Mouse (Mus musculus) left cerebral cortex, postnatal 10 days (tissue): ENCODE results near the gene Ms4a13. TPM values are rescaled to one million over a fixed set of nuclear protein-coding genes. Genes with fewer than 3 reads are reported as not detected.
A peak's percentile ranks its signal among the peaks of the same experiment; 100 is the strongest.
"Not testable (repeated sequence)": the region's sequence is repeated elsewhere in the genome, so short reads cannot be mapped to it uniquely, and the experiment has no call there.

Source experiments
- DNase-seq, 2 experiments: peaks; one replicate each; pipeline ENCODE4 v3.0.0; 2021 to 2022; ENCODE audit warnings: low spot score in 2 of 2, mixed read lengths in 1 of 2; ENCODE audit errors: extremely low spot score in 1 of 2
- intact Hi-C: fragments of 180-260 bp; cut with DNase I; formaldehyde crosslinking; loops from one replicate; pipeline ENCODE4 v1.15.1; 2025
- total RNA-seq, 2 experiments: library from RNA; stranded (reverse); gene quantifications; 2 replicates each; pipeline ENCODE4 v1.2.3; 2021

Gene Ms4a13
- total RNA-seq = not detected

DNA sequence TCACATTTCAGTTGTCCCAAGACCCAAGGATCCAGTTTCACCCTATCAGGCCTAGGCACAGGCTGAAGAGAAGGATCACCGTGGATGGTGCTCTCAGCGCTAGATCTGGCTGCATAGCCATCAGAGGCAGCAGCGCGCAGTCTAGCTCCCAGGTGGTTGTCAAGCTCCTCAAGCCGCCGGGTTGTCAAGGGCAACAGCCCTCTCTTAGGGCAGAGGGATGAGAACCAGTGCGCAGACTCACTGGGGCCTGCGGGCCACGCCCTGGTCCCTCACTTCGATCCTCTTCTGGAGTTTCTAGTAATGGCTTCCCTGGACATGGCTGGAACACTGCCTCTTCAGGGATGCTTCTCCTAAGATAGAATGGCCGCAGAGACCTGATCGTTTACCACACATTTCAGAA lies at the start of gene Ms4a13:
Gene Ms4a13 (minus strand): TSS at position 192 of the 400 bp plus-strand sequence.
- intact Hi-C loops = no loop called here
- DNase-seq = peak in 1 of 2 experiments; percentile 16

DNA sequence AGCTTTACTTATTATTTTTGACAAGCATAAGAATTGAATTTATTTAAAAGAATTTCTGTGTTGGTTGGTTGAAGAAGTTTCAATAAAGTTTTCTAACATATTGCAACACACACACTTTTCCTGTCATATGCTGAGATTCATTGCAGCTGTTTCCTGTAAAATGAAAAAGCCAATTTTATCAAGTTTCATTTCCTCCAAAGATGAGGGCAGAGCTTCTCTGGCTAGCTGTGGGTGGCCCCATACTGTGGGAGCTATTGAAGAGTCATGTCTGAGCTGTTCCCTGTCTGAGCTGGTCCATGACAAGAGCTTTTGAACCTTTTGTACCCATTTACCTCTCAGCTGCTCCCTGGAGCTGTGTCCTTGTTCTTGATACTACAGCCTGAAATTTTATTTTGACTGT lies 47.7 kb upstream of the Ms4a13 start:
- intact Hi-C loops = no loop called here
- DNase-seq = no peak

GRCm38 (mm10) chr19:11242560-11242959 lies 46.0 kb upstream of the Ms4a13 start:
- intact Hi-C loops = no loop called here
- DNase-seq = no peak

GRCm38 (mm10) chr19:11235820-11236219 lies 39.3 kb upstream of the Ms4a13 start:
- intact Hi-C loops = no loop called here
- DNase-seq = no peak

GRCm38 (mm10) chr19:11234921-11235735 lies 38.6 kb upstream of the Ms4a13 start:
- intact Hi-C loops = no loop called here
- DNase-seq = no peak

- intact Hi-C loops = no loop called here
- no peak for DNase-seq
Observed at GRCm38 (mm10) chr19:11234244-11234643, 37.7 kb upstream of the Ms4a13 start.

DNA sequence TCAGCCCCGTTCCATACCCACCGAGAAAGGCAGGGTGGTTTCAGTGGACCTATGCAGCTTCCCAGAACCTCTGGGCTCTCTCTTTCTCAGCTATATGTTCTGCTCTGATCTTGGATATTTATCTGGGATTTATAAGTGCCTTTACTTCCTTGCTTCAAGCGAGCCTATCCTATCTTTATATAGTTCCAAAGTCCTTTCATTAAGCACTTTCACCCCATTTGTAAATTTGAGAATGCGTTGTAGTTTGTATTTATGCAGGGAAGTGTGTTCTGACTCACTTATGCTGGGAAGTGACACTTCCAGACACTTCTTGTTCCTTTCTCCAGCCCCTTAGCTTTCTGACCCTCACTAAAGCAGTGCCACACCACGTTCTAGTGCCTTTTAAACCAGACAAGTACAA lies 35.8 kb upstream of the Ms4a13 start, which contains the start of gene Ms4a12:
Gene Ms4a12 (minus strand): TSS at position 101 of the 400 bp plus-strand sequence.
- DNase-seq = no peak
- intact Hi-C loops = no loop called here

- no peak for DNase-seq
Observed at GRCm38 (mm10) chr19:11192552-11192951, 4.0 kb downstream of the Ms4a13 start.

GRCm38 (mm10) chr19:11184121-11184520 lies 12.4 kb downstream of the Ms4a13 start:
- no peak for DNase-seq
- intact Hi-C loops = no loop called here

More at GRCm38 (mm10) chr19:11192552-11192951, 4.0 kb downstream of the Ms4a13 start:
- intact Hi-C loops = no loop called here

DNA sequence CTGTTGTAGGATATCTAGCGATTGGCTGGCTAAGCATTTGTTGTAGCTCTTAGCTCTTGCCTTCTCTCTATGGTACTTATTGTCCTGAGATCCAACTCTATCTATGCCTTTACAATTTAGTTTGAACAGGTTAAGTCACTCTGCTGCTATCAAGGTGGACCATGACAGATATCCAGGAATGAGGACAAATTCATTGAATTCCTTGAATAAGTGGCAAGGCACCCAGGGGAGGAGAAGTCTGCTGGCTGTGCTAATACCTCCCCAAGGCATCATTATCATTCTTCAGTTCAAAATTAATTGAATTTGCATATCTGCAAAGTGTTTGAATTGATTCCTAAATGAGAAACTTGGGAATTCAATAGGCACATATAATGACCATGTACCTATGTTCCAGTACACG lies 19.1 kb downstream of the Ms4a13 start:
- DNase-seq = no peak
- intact Hi-C loops = no loop called here

GRCm38 (mm10) chr19:11165172-11165571 lies 31.4 kb downstream of the Ms4a13 start, which contains the start of gene 1700025F22Rik:
TSS of gene 1700025F22Rik (minus strand) at chr19:11165320.
- no peak for DNase-seq
- intact Hi-C loops = no loop called here

GRCm38 (mm10) chr19:11157890-11158289 lies 38.6 kb downstream of the Ms4a13 start:
- DNase-seq, intact Hi-C loops: not testable (repeated sequence)

GRCm38 (mm10) chr19:11135336-11135735 lies 61.2 kb downstream of the Ms4a13 start:
- no peak for DNase-seq
- intact Hi-C loops = no loop called here

- no peak for DNase-seq
- intact Hi-C loops = no loop called here
Observed at GRCm38 (mm10) chr19:11134852-11135251, 61.7 kb downstream of the Ms4a13 start.

DNA sequence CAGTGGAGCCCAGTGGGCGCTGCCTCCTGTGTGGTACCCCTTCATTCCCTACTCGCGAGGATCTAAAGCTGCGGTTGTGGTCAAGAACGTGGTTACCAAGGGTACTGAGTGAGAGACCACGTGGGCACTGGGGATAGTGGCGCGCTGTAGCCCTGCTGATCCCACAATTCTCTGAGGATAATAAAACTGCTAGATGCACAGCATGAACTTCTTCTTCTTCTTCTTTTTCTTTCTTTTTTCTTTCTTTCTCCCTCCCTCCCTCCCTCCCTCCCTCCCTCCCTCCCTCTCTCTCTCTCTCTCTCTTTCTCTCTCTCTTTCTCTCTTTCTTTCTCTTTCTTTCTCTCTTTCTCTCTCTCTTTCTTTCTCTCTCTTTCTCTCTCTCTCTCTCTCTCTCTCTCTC lies 65.8 kb downstream of the Ms4a13 start, which contains the start of gene 1700017D01Rik:
Gene 1700017D01Rik (minus strand): TSS at position 101 of the 400 bp plus-strand sequence.
- DNase-seq, intact Hi-C loops: not testable (repeated sequence)

GRCm38 (mm10) chr19:11129702-11130101 lies 66.8 kb downstream of the Ms4a13 start:
- no peak for DNase-seq

DNA sequence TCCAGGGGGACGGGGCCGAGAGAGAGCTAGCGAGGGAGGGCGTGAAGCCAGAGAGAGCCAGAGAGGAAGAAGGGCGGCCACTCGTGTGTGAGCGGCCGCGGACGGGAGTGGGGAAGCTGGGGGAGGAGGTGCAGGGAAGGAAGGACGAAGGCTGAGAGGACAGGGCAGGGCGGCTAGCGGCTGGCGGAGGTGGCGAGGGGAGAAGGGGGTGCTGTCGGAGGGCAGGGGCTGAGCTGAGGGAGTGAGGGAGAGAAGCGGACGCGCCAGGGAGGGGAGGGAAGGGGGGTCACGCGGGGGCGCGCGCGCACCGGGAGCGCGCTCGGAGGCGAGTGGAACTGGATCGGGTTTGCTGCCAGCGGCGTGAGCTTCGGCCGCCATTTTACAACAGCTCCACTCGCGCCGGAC lies 75.5 kb downstream of the Ms4a13 start:
- intact Hi-C loops = not testable (repeated sequence)
- DNase-seq = peak in 1 of 2 experiments; percentile 23

More at GRCm38 (mm10) chr19:11129702-11130101, 66.8 kb downstream of the Ms4a13 start:
- intact Hi-C loops = no loop called here
